Mouse (Mus musculus) MEL (cell line): ENCODE measurements around the gene Spdye4a. TPM values are rescaled to one million over a fixed set of nuclear protein-coding genes. Genes with fewer than 3 reads are reported as not detected.
A peak's percentile ranks its signal among the peaks of the same experiment; 100 is the strongest.

Source experiments
- DNase-seq: peaks from one replicate; pipeline ENCODE4 v3.0.0; 2011; ENCODE audit warnings: low read depth, low spot score
- H3K27ac ChIP-seq: 2 replicates; pipeline ENCODE4 v1.5.1; 2012; ENCODE audit warnings: low read depth, mild to moderate bottlenecking, control low read depth, low read length, moderate library complexity; ENCODE audit not compliant: control insufficient read depth
- H3K27me3 ChIP-seq, 2 experiments: fragments of 150-350 bp in 1 of 2; sonication (generic) in 1 of 2; 2 replicates each; pipeline ENCODE4 v1.6.1; 2012; ENCODE audit warnings: low read length in 2 of 2, mild to moderate bottlenecking in 2 of 2, improper control_type of control experiment in 1 of 2, moderate library complexity in 1 of 2; ENCODE audit not compliant: insufficient read depth in 2 of 2, control insufficient read depth in 1 of 2
- H3K36me3 ChIP-seq, 2 experiments: 2 replicates each; pipeline ENCODE4 v1.6.1; 2012 to 2014; ENCODE audit warnings: low read length in 2 of 2, improper control_type of control experiment in 1 of 2, inconsistent platforms in 1 of 2, mild to moderate bottlenecking in 1 of 2; ENCODE audit not compliant: insufficient read depth in 2 of 2, control insufficient read depth in 1 of 2
- H3K4me1 ChIP-seq, 2 experiments: fragments of 150-350 bp in 1 of 2; sonication (generic) in 1 of 2; 2 replicates each; pipeline ENCODE4 v1.6.1; 2012; ENCODE audit warnings: low read length in 2 of 2, improper control_type of control experiment in 1 of 2, mild to moderate bottlenecking in 1 of 2; ENCODE audit not compliant: insufficient read depth in 2 of 2, control insufficient read depth in 1 of 2
- H3K4me3 ChIP-seq, 2 experiments: fragments of 150-350 bp in 1 of 2; sonication (generic) in 1 of 2; 2 replicates each; pipeline ENCODE4 v1.5.1; 2012; ENCODE audit warnings: low read depth in 2 of 2, low read length in 2 of 2, mild to moderate bottlenecking in 2 of 2, moderate library complexity in 2 of 2, control low read depth in 1 of 2, improper control_type of control experiment in 1 of 2; ENCODE audit not compliant: control insufficient read depth in 1 of 2, insufficient read depth in 1 of 2
- H3K79me2 ChIP-seq: 2 replicates; pipeline ENCODE4 v1.6.1; 2012; ENCODE audit warnings: mild to moderate bottlenecking, low read length, moderate library complexity; ENCODE audit not compliant: control insufficient read depth, poor library complexity, insufficient read depth
- H3K9ac ChIP-seq: 2 replicates; pipeline ENCODE4 v1.6.1; 2012; ENCODE audit warnings: low read depth, mild to moderate bottlenecking, control low read depth, low read length, moderate library complexity; ENCODE audit not compliant: control insufficient read depth, poor library complexity, severe bottlenecking
- H3K9me3 ChIP-seq: fragments of 150-350 bp; sonication (generic); replicated peaks from 2 replicates; pipeline ENCODE4 v1.6.1; 2012; ENCODE audit warnings: mild to moderate bottlenecking, low read length, improper control_type of control experiment, moderate library complexity; ENCODE audit not compliant: insufficient read depth
- BHLHE40 ChIP-seq: IDR thresholded peaks from 2 replicates; pipeline ENCODE4 v1.6.1; 2012; ENCODE audit warnings: low read depth, mild to moderate bottlenecking, inconsistent platforms, low read length, improper control_type of control experiment, borderline replicate concordance
- CHD1 ChIP-seq: IDR thresholded peaks from 2 replicates; pipeline ENCODE4 v1.6.1; 2012; ENCODE audit warnings: low read depth, mild to moderate bottlenecking, inconsistent platforms, low read length, improper control_type of control experiment
- CHD2 ChIP-seq: IDR thresholded peaks from 2 replicates; pipeline ENCODE4 v1.6.1; 2011; ENCODE audit warnings: low read length, improper control_type of control experiment
- CTCF ChIP-seq, 3 experiments: IDR thresholded peaks in 2 of 3; conservative IDR thresholded peaks in 1 of 3; 2 replicates each; pipeline ENCODE4 v1.5.1; 2011 to 2012; ENCODE audit warnings: low read length in 3 of 3, low read depth in 2 of 3, mild to moderate bottlenecking in 2 of 3, improper control_type of control experiment in 1 of 3, inconsistent platforms in 1 of 3, mixed read lengths in 1 of 3, moderate library complexity in 1 of 3; ENCODE audit not compliant: control insufficient read depth in 1 of 3, insufficient read depth in 1 of 3, poor library complexity in 1 of 3, severe bottlenecking in 1 of 3
- E2F4 ChIP-seq: IDR thresholded peaks from 2 replicates; pipeline ENCODE4 v1.6.1; 2011; ENCODE audit warnings: low read depth, low read length, improper control_type of control experiment, borderline replicate concordance
- ELF1 ChIP-seq: IDR thresholded peaks from 2 replicates; pipeline ENCODE4 v1.6.1; 2014; ENCODE audit warnings: low read depth, mild to moderate bottlenecking, inconsistent platforms, low read length, improper control_type of control experiment, moderate library complexity
- EP300 ChIP-seq, 2 experiments: IDR thresholded peaks; 2 replicates each; pipeline ENCODE4 v1.6.1; 2011; ENCODE audit warnings: improper control_type of control experiment in 2 of 2, low read length in 2 of 2, low read depth in 1 of 2, mild to moderate bottlenecking in 1 of 2
- ETS1 ChIP-seq: IDR thresholded peaks from 2 replicates; pipeline ENCODE4 v1.6.1; 2012; ENCODE audit warnings: low read depth, mild to moderate bottlenecking, inconsistent platforms, low read length, improper control_type of control experiment, moderate library complexity
- GABPA ChIP-seq: IDR thresholded peaks from 2 replicates; pipeline ENCODE4 v1.6.1; 2012; ENCODE audit warnings: low read depth, mild to moderate bottlenecking, inconsistent platforms, low read length, improper control_type of control experiment, moderate library complexity
- GATA1 ChIP-seq: IDR thresholded peaks from 2 replicates; pipeline ENCODE4 v1.6.1; 2011; ENCODE audit warnings: low read depth, low read length, improper control_type of control experiment
- HCFC1 ChIP-seq: IDR thresholded peaks from 2 replicates; pipeline ENCODE4 v1.6.1; 2012; ENCODE audit warnings: low read depth, mild to moderate bottlenecking, inconsistent platforms, low read length, improper control_type of control experiment, moderate library complexity
- JUND ChIP-seq: IDR thresholded peaks from 2 replicates; pipeline ENCODE4 v1.6.1; 2011; ENCODE audit warnings: low read depth, mild to moderate bottlenecking, improper control_type of control experiment, low read length
- KAT2A ChIP-seq: conservative IDR thresholded peaks from 2 replicates; pipeline ENCODE4 v1.6.1; 2012; ENCODE audit warnings: low read depth, low read length, improper control_type of control experiment, inconsistent platforms
- MAFK ChIP-seq: IDR thresholded peaks from 2 replicates; pipeline ENCODE4 v1.6.1; 2011; ENCODE audit warnings: low read depth, mild to moderate bottlenecking, low read length, improper control_type of control experiment, borderline replicate concordance
- MEF2A ChIP-seq: IDR thresholded peaks from 2 replicates; pipeline ENCODE4 v1.6.1; 2014; ENCODE audit warnings: low read depth, mild to moderate bottlenecking, inconsistent platforms, low read length, improper control_type of control experiment; ENCODE audit not compliant: poor library complexity, insufficient replicate concordance, severe bottlenecking; ENCODE audit errors: extremely low read depth
- MXI1 ChIP-seq: IDR thresholded peaks from 2 replicates; pipeline ENCODE4 v1.6.1; 2011; ENCODE audit warnings: mild to moderate bottlenecking, low read depth, low read length, improper control_type of control experiment
- MYC ChIP-seq: IDR thresholded peaks from 2 replicates; pipeline ENCODE4 v1.6.1; 2011; ENCODE audit warnings: low read depth, mild to moderate bottlenecking, low read length, improper control_type of control experiment, moderate library complexity
- NELFE ChIP-seq: IDR thresholded peaks from 2 replicates; pipeline ENCODE4 v1.6.1; 2011; ENCODE audit warnings: low read depth, low read length, improper control_type of control experiment
- NRF1 ChIP-seq: IDR thresholded peaks from 2 replicates; pipeline ENCODE4 v1.6.1; 2014; ENCODE audit warnings: low read depth, mild to moderate bottlenecking, inconsistent platforms, low read length, improper control_type of control experiment, moderate library complexity; ENCODE audit not compliant: poor library complexity, insufficient read depth, severe bottlenecking
- POLR2A ChIP-seq, 2 experiments: IDR thresholded peaks; 2 replicates each; pipeline ENCODE4 v1.6.1; 2011 to 2012; ENCODE audit warnings: low read length in 2 of 2, mild to moderate bottlenecking in 2 of 2, control low read depth in 1 of 2, improper control_type of control experiment in 1 of 2, low read depth in 1 of 2, moderate library complexity in 1 of 2; ENCODE audit not compliant: control insufficient read depth in 1 of 2, insufficient read depth in 1 of 2, poor library complexity in 1 of 2
- POLR2AphosphoS2 ChIP-seq: IDR thresholded peaks from 2 replicates; pipeline ENCODE4 v1.6.1; 2011; ENCODE audit warnings: low read length, improper control_type of control experiment
- POLR2AphosphoS5 ChIP-seq: IDR thresholded peaks from 2 replicates; pipeline ENCODE4 v1.6.1; 2012; ENCODE audit warnings: low read depth, borderline replicate concordance, mild to moderate bottlenecking, inconsistent platforms, low read length, moderate library complexity, mixed read lengths
- RAD21 ChIP-seq: IDR thresholded peaks from 2 replicates; pipeline ENCODE4 v1.6.1; 2011; ENCODE audit warnings: mild to moderate bottlenecking, low read depth, low read length, improper control_type of control experiment
- RCOR1 ChIP-seq: IDR thresholded peaks from 2 replicates; pipeline ENCODE4 v1.6.1; 2012; ENCODE audit warnings: low read depth, mild to moderate bottlenecking, inconsistent platforms, low read length, improper control_type of control experiment
- SIN3A ChIP-seq: IDR thresholded peaks from 2 replicates; pipeline ENCODE4 v1.6.1; 2012; ENCODE audit warnings: low read length, improper control_type of control experiment, inconsistent platforms
- SMC3 ChIP-seq: IDR thresholded peaks from 2 replicates; pipeline ENCODE4 v1.6.1; 2011; ENCODE audit warnings: low read depth, low read length, improper control_type of control experiment
- TAL1 ChIP-seq: IDR thresholded peaks from 2 replicates; pipeline ENCODE4 v1.6.1; 2012; ENCODE audit warnings: mild to moderate bottlenecking, inconsistent platforms, low read length, moderate library complexity, mixed read lengths
- TBP ChIP-seq: IDR thresholded peaks from 2 replicates; pipeline ENCODE4 v1.8.0; 2011; ENCODE audit warnings: low read depth, low read length, improper control_type of control experiment
- TCF12 ChIP-seq: IDR thresholded peaks from 2 replicates; pipeline ENCODE4 v1.6.1; 2014; ENCODE audit warnings: low read depth, mild to moderate bottlenecking, inconsistent platforms, low read length, improper control_type of control experiment, moderate library complexity
- UBTF ChIP-seq: IDR thresholded peaks from 2 replicates; pipeline ENCODE4 v1.6.1; 2012; ENCODE audit warnings: low read depth, mild to moderate bottlenecking, inconsistent platforms, low read length, improper control_type of control experiment, moderate library complexity, borderline replicate concordance; ENCODE audit not compliant: insufficient read depth
- USF1 ChIP-seq: IDR thresholded peaks from 2 replicates; pipeline ENCODE4 v1.6.1; 2014; ENCODE audit warnings: low read depth, mild to moderate bottlenecking, inconsistent platforms, low read length, improper control_type of control experiment, moderate library complexity
- USF2 ChIP-seq, 2 experiments: IDR thresholded peaks; 2 replicates each; pipeline ENCODE4 v1.6.1; 2011 to 2012; ENCODE audit warnings: improper control_type of control experiment in 2 of 2, low read length in 2 of 2, borderline replicate concordance in 1 of 2, inconsistent platforms in 1 of 2, low read depth in 1 of 2, mild to moderate bottlenecking in 1 of 2; ENCODE audit not compliant: insufficient read depth in 1 of 2
- ZC3H11A ChIP-seq: IDR thresholded peaks from 2 replicates; pipeline ENCODE4 v1.6.1; 2012; ENCODE audit warnings: low read depth, mild to moderate bottlenecking, inconsistent platforms, low read length, improper control_type of control experiment
- ZMIZ1 ChIP-seq: IDR thresholded peaks from 2 replicates; pipeline ENCODE4 v1.6.1; 2012; ENCODE audit warnings: low read depth, mild to moderate bottlenecking, inconsistent platforms, low read length, improper control_type of control experiment, moderate library complexity
- ZNF384 ChIP-seq: IDR thresholded peaks from 2 replicates; pipeline ENCODE4 v1.6.1; 2012; ENCODE audit warnings: low read depth, mild to moderate bottlenecking, inconsistent platforms, low read length, improper control_type of control experiment
- polyA plus RNA-seq, 2 experiments: library from polyadenylated mRNA; stranded (reverse) in 1 of 2; unstranded in 1 of 2; fragments of >175 nt in 1 of 2; fragments of >200 nt in 1 of 2; gene quantifications; 2 replicates each; pipeline versions ENCODE4 v1.2.1 to v1.2.4; 2012; ENCODE audit warnings: low replicate concordance in 2 of 2, low read depth in 1 of 2; ENCODE audit not compliant: insufficient read length in 2 of 2, insufficient read depth in 1 of 2, missing spikeins in 1 of 2
- total RNA-seq: library from RNA; depleted of rRNA; stranded (reverse); fragments of 300-350 nt; gene quantifications from 2 replicates; pipeline ENCODE4 v1.2.3, GENCODE M21; 2012

The Spdye4a gene
- total and polyA plus RNA-seq, 3 experiments, result not detected

GRCm38 (mm10) chr5:143272540-143273330, 46.0 kb upstream of the Spdye4a start:
- peaks cover 8 to 39% of the 10 kb centered on the region in 2 experiments for H3K4me1 ChIP-seq
- H3K27ac ChIP-seq, result peak overlapping the region; percentile 96
- peak overlapping the region; percentile 40 to 51 for H3K4me3 ChIP-seq
- H3K9me3 ChIP-seq, result no peaks in the 10 kb centered on the region
- no peaks in the 10 kb centered on the region for H3K27me3 ChIP-seq
- peaks cover 0 to 20% of the 10 kb centered on the region in 2 experiments; a peak in 2 of 4 replicates for H3K36me3 ChIP-seq
- H3K9ac ChIP-seq, result peak overlapping the region; percentile 47
- H3K79me2 ChIP-seq, result peaks cover 7% of the 10 kb centered on the region
- DNase-seq, result peak; percentile 98
- TF ChIP-seq SIN3A, result peak; percentile 81
- peak; percentile 59 for TF ChIP-seq NELFE
- TF ChIP-seq MEF2A, result no peak
- TF ChIP-seq TCF12, result peak; percentile 91
- TF ChIP-seq GATA1, result peak; percentile 86
- no peak for TF ChIP-seq RAD21
- peak; percentile 84 for TF ChIP-seq RCOR1
- peak; percentile 44 for TF ChIP-seq TBP
- no peak for TF ChIP-seq ZC3H11A
- TF ChIP-seq POLR2A (IDR thresholded peaks at IDR 0.05; ENCODE audit: control insufficient read depth in 1 of 2, insufficient read depth in 1 of 2, low read depth in 1 of 2, low read length in 2 of 2, poor library complexity in 1 of 2), result peak in 1 of 2 experiments; percentile 67; a peak in 2 of 4 replicates
- 0 out of 2 replicates have a peak, but pooled peaks have one; percentile 23 for TF ChIP-seq NRF1
- TF ChIP-seq ELF1, result no peak
- TF ChIP-seq ETS1, result peak; percentile 76
- TF ChIP-seq HCFC1, result no peak
- TF ChIP-seq CTCF (IDR thresholded peaks at IDR 0.05 in 2 of 3, conservative IDR thresholded peaks at IDR 0.05 in 1 of 3; ENCODE audit: control insufficient read depth in 1 of 3, insufficient read depth in 1 of 3, low read depth in 2 of 3, low read length in 3 of 3, poor library complexity in 1 of 3, severe bottlenecking in 1 of 3), result no peak
- no peak for TF ChIP-seq USF2 (IDR thresholded peaks at IDR 0.05; ENCODE audit: borderline replicate concordance in 1 of 2, insufficient read depth in 1 of 2, low read depth in 1 of 2, low read length in 2 of 2)
- peak; percentile 90 for TF ChIP-seq TAL1
- peak; percentile 80; the same call in 1 of the 2 replicates for TF ChIP-seq MXI1
- TF ChIP-seq POLR2AphosphoS2, result no peak; the same call in 1 of the 2 replicates
- TF ChIP-seq GABPA, result no peak
- TF ChIP-seq CHD1, result no peak
- TF ChIP-seq ZNF384, result no peak
- TF ChIP-seq KAT2A, result no peak
- no peak for TF ChIP-seq E2F4
- peak; percentile 46; the same call in 1 of the 2 replicates for TF ChIP-seq BHLHE40
- TF ChIP-seq CHD2, result peak; percentile 29; the same call in 1 of the 2 replicates
- TF ChIP-seq JUND, result no peak
- peak; percentile 24; the same call in 1 of the 2 replicates for TF ChIP-seq MAFK
- TF ChIP-seq ZMIZ1, result no peak
- peak; percentile 79 to 95 for TF ChIP-seq EP300 (IDR thresholded peaks at IDR 0.05; ENCODE audit: low read depth in 1 of 2, low read length in 2 of 2)
- peak; percentile 5; the same call in 1 of the 2 replicates for TF ChIP-seq USF1
- no peak for TF ChIP-seq POLR2AphosphoS5
- TF ChIP-seq MYC, result peak; percentile 65; the same call in 1 of the 2 replicates
- TF ChIP-seq UBTF, result no peak
- TF ChIP-seq SMC3, result no peak
